Mouse (Mus musculus): Measurements from ENCODE around the gene Fam187b. TPM values are rescaled to one million over a fixed set of nuclear protein-coding genes. Genes with fewer than 3 reads are reported as not detected.

The Fam187b gene
- polyA plus RNA-seq, 1 experiment from 2014 or later, result 2.3 TPM

DNA sequence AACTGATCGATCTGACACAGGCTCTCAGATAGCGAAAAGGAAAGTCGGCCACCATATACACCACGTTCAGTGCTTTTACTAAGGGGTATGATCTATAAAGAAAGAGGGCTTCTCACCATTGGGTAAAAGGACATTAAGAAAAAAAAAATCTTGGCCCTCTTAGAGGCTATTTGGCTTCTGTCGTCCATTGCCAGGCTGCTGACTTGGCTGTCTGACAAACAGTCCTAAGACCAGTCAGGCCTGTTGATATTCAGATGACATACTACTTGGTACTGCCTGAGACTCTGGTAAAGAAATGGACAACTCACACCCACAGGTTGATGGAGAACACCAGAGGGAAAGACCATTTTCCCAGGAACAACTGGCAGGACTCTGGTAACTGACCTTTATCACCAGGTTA, 39.4 kb downstream of the Fam187b start:
- no peak overlapping the region for H3K4me3 ChIP-seq (ENCODE audit: low read depth, low read length)
- WGBS, result 71% methylated on average over 5 of the region's 5 CpGs
- H3K4me1 ChIP-seq (ENCODE audit: control insufficient read depth, insufficient read depth, low read length), result 0 out of 2 replicates have a peak, but pooled peaks cover 2% of the 10 kb centered on the region
- DNase-seq (ENCODE audit: low spot score) (peak; percentile 39), ATAC-seq (ENCODE audit: low read depth) (no peak)
- no peak overlapping the region for H3K9ac ChIP-seq (ENCODE audit: low read depth, low read length)
- no peaks in the 10 kb centered on the region for H3K9me3 ChIP-seq (ENCODE audit: control insufficient read depth, low read length)
- H3K36me3 ChIP-seq (ENCODE audit: control insufficient read depth, insufficient read depth, low read length), result no peaks in the 10 kb centered on the region
- H3K4me2 ChIP-seq (ENCODE audit: low read depth, low read length), result no peak overlapping the region
- H3K27me3 ChIP-seq (replicated peaks; ENCODE audit: control insufficient read depth, insufficient read depth, low read length), result no peaks in the 10 kb centered on the region
- H3K27ac ChIP-seq (replicated peaks; ENCODE audit: low read depth, low read length), result no peak overlapping the region

DNA sequence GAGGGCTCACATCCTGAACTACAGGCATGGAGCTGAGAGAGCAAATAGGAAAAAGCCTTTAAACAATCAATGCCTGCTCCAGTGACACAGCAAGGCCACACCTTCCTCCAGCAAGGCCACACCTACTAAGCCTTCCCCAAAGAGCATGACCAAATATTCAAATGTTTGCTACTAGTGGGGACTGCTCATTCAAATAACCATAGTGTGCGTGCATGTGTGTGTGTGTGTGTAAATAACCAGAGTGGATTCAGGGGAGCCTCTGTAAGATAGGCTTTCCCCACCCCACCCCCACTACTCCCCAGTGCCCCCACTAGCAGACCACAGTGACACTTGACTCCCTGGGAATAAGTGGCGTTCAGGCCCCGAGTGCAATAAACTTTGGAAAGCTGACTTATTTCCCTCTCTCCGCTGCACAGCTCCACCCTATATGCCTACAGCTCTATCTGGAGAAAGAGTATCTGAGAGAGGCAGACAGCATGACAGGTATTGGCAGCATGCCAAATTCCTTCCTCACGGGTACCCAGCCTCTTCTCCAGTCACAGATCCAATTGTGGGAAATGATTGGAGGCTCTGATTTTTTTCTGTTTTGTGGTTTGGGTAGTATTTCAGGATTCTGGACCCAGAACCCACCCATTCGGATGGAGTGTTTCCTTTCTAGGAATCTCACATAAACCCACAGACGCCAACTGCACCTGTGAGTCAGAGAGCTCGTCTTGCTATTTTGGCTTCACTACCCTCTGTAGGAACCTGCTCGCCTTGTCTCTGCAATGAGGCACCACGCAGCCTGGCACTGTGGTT, 43.7 kb downstream of the Fam187b start:
- 18% methylated on average over 10 of the region's 10 CpGs for WGBS

DNA sequence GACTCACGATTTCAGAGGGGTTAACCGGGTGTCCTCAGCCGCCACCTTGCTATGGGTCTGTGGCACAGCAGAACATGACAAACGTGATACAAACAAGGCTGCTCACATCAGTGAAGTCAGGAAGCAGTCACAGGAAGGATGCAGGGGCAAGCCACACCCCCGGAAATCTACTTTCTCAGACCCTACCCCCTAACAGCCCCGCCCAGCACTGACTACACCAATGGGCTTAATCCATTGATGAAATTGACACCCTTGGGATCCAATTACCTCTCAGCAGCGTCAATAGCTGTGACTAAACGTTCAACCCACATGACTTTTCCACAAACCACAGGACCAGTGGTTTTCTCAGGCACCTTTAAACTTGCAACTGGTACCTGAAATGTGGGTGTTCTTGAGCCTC, 55.0 kb downstream of the Fam187b start:
- 66% methylated on average over 8 of the region's 8 CpGs for WGBS
- no peak overlapping the region for H3K9ac ChIP-seq (ENCODE audit: low read depth, low read length)
- H3K27me3 ChIP-seq (replicated peaks; ENCODE audit: control insufficient read depth, insufficient read depth, low read length), result no peaks in the 10 kb centered on the region
- no peaks in the 10 kb centered on the region for H3K9me3 ChIP-seq (ENCODE audit: control insufficient read depth, low read length)
- H3K4me2 ChIP-seq (ENCODE audit: low read depth, low read length), result no peak overlapping the region
- no peak overlapping the region for H3K27ac ChIP-seq (replicated peaks; ENCODE audit: low read depth, low read length)
- no peaks in the 10 kb centered on the region for H3K36me3 ChIP-seq (ENCODE audit: control insufficient read depth, insufficient read depth, low read length)
- no peaks in the 10 kb centered on the region for H3K4me1 ChIP-seq (ENCODE audit: control insufficient read depth, insufficient read depth, low read length)
- no peak overlapping the region for H3K4me3 ChIP-seq (ENCODE audit: low read depth, low read length)
- ATAC-seq (ENCODE audit: low read depth) (no peak), DNase-seq (ENCODE audit: low spot score) (no peak)

More for the DNA sequence above, 43.7 kb downstream of the Fam187b start:
- Histone ChIP-seq H3K9me3 (ENCODE audit: control insufficient read depth, low read length) (no peaks in the 10 kb centered on the region), H3K27me3 (replicated peaks; ENCODE audit: control insufficient read depth, insufficient read depth, low read length) (no peaks in the 10 kb centered on the region), H3K4me2 (ENCODE audit: low read depth, low read length) (no peak overlapping the region), H3K4me3 (ENCODE audit: low read depth, low read length) (no peak overlapping the region), H3K9ac (ENCODE audit: low read depth, low read length) (no peak overlapping the region), H3K36me3 (ENCODE audit: control insufficient read depth, insufficient read depth, low read length) (no peaks in the 10 kb centered on the region), H3K27ac (replicated peaks; ENCODE audit: low read depth, low read length) (peak overlapping the region; percentile 28; the same call in 1 of the 2 replicates), H3K4me1 (ENCODE audit: control insufficient read depth, insufficient read depth, low read length) (0 out of 2 replicates have a peak, but pooled peaks cover 4% of the 10 kb centered on the region)
- ATAC-seq (ENCODE audit: low read depth) (peak; percentile 92), DNase-seq (ENCODE audit: low spot score) (peak; percentile 93)

DNA sequence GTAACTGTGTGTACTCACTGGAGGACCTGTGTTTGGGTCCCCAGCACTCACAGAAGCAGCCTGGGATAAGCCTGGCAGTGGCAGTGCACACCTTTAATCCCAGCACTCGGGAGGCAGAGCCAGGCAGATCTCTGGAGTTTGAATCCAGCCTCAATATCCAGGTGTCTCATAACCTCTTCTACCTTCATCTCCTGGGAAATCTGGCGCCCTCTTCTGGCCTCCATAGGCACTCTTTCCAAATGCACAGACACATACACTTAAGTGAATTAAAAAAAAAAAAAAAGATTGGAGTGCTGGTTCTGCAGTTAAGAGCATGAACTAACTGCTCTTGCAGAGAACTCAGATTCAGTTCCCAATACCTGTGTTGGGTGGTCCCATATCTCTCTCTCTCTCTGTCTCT, 57.1 kb downstream of the Fam187b start:
- Histone ChIP-seq H3K4me2 (ENCODE audit: low read depth, low read length) (no peak overlapping the region), H3K36me3 (ENCODE audit: control insufficient read depth, insufficient read depth, low read length) (no peaks in the 10 kb centered on the region), H3K4me3 (ENCODE audit: low read depth, low read length) (no peak overlapping the region), H3K9me3 (ENCODE audit: control insufficient read depth, low read length) (no peaks in the 10 kb centered on the region), H3K9ac (ENCODE audit: low read depth, low read length) (no peak overlapping the region), H3K4me1 (ENCODE audit: control insufficient read depth, insufficient read depth, low read length) (no peaks in the 10 kb centered on the region), H3K27me3 (replicated peaks; ENCODE audit: control insufficient read depth, insufficient read depth, low read length) (no peaks in the 10 kb centered on the region), H3K27ac (replicated peaks; ENCODE audit: low read depth, low read length) (no peak overlapping the region)
- DNase-seq (ENCODE audit: low spot score), result no peak
- WGBS, result 68% methylated on average over 2 of the region's 2 CpGs
- ATAC-seq (ENCODE audit: low read depth), result no peak

DNA sequence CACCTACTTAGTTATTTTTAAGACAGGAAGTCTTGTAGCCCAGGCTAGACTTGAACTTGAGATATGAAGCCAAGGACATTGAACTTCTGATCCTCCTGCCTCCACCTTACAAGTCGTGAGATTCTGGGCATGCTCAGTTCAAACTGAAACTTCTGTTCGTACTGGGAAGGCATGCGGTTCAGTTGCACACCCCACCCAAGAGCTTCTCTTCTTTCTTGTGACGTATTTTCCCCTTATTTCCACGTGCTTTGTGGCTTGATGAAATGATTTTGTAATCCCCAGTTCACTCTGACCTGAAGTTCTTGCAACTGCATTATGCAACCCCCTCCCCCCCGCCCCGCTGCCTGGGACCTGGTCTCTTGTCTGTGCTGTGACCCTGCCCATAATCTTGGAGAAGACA, 58.1 kb downstream of the Fam187b start:
- no peak for DNase-seq (ENCODE audit: low spot score)
- H3K4me2 ChIP-seq (ENCODE audit: low read depth, low read length), result no peak overlapping the region
- H3K27ac ChIP-seq (replicated peaks; ENCODE audit: low read depth, low read length), result no peak overlapping the region
- no peak overlapping the region for H3K9ac ChIP-seq (ENCODE audit: low read depth, low read length)
- no peaks in the 10 kb centered on the region for H3K36me3 ChIP-seq (ENCODE audit: control insufficient read depth, insufficient read depth, low read length)
- no peaks in the 10 kb centered on the region for H3K4me1 ChIP-seq (ENCODE audit: control insufficient read depth, insufficient read depth, low read length)
- no peaks in the 10 kb centered on the region for H3K9me3 ChIP-seq (ENCODE audit: control insufficient read depth, low read length)
- no peak for ATAC-seq (ENCODE audit: low read depth)
- 72% methylated on average over 7 of the region's 7 CpGs for WGBS
- no peaks in the 10 kb centered on the region for H3K27me3 ChIP-seq (replicated peaks; ENCODE audit: control insufficient read depth, insufficient read depth, low read length)
- no peak overlapping the region for H3K4me3 ChIP-seq (ENCODE audit: low read depth, low read length)

DNA sequence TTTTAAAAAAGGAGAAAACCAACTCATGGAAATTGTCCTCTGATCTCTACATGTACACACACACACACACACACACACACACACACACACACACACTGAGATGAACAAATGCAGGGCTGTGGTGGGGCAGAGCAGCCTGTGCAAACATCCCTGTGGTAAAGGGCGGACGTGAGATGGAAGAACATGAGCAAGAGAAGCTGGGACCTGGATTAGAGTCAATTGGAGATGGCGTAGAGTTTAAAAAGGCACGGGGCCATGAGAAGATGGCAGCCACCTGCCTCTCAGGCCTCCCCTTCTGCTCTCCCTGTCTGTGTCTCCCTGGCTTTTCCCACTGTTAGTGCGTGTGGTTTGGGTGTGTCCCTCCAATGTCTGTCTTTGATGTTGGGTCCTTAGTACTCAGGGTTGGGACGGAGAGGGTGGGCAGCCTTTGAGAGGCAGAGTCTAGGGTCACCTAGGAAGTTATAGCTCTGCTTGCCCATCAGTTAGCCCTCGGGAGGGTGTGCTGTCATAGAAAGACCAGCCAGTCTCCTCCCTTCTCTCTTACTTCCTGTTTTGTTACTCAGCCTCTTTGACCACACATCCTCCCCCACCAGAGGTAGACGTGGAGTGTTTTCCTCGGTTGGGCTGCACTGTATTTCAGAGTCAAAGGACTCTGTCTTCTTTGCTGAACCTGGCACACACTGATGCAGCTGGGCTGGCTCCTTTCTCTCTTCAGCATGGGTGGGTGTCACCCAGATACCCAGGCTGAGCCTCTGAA, 60.0 kb downstream of the Fam187b start:
- Histone ChIP-seq H3K4me2 (ENCODE audit: low read depth, low read length) (no peak overlapping the region), H3K9ac (ENCODE audit: low read depth, low read length) (no peak overlapping the region), H3K27ac (replicated peaks; ENCODE audit: low read depth, low read length) (no peak overlapping the region), H3K9me3 (ENCODE audit: control insufficient read depth, low read length) (no peaks in the 10 kb centered on the region), H3K27me3 (replicated peaks; ENCODE audit: control insufficient read depth, insufficient read depth, low read length) (no peaks in the 10 kb centered on the region), H3K36me3 (ENCODE audit: control insufficient read depth, insufficient read depth, low read length) (no peaks in the 10 kb centered on the region), H3K4me1 (ENCODE audit: control insufficient read depth, insufficient read depth, low read length) (no peaks in the 10 kb centered on the region), H3K4me3 (ENCODE audit: low read depth, low read length) (no peak overlapping the region)
- DNase-seq (ENCODE audit: low spot score) (no peak), ATAC-seq (ENCODE audit: low read depth) (no peak)
- WGBS, result 55% methylated on average over 9 of the region's 9 CpGs

DNA sequence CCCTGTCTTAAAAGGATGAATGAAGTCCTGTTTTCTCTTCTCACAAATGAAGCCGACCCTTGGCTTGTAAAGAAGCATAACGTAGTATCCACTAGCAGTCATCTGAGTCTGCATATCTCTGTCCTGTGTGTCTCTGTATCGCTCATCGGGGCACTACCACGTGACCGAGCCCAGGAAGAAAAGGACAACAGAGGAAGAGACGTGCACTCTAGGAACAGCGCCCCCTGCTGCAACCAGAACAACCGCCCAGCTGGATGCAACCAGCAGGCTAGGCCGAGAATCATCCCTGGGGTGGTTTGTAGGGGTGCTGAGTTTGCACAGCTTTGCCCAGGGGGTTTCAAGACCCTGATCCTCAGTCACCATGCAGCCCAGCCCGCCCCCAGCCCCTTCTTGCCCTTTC, 61.2 kb downstream of the Fam187b start:
- DNase-seq (ENCODE audit: low spot score), result no peak
- no peak overlapping the region for H3K4me3 ChIP-seq (ENCODE audit: low read depth, low read length)
- no peaks in the 10 kb centered on the region for H3K27me3 ChIP-seq (replicated peaks; ENCODE audit: control insufficient read depth, insufficient read depth, low read length)
- H3K9ac ChIP-seq (ENCODE audit: low read depth, low read length), result no peak overlapping the region
- no peaks in the 10 kb centered on the region for H3K9me3 ChIP-seq (ENCODE audit: control insufficient read depth, low read length)
- WGBS, result 69% methylated on average over 11 of the region's 11 CpGs
- ATAC-seq (ENCODE audit: low read depth), result no peak
- no peak overlapping the region for H3K27ac ChIP-seq (replicated peaks; ENCODE audit: low read depth, low read length)
- H3K4me2 ChIP-seq (ENCODE audit: low read depth, low read length), result no peak overlapping the region
- H3K4me1 ChIP-seq (ENCODE audit: control insufficient read depth, insufficient read depth, low read length), result no peaks in the 10 kb centered on the region
- no peaks in the 10 kb centered on the region for H3K36me3 ChIP-seq (ENCODE audit: control insufficient read depth, insufficient read depth, low read length)

DNA sequence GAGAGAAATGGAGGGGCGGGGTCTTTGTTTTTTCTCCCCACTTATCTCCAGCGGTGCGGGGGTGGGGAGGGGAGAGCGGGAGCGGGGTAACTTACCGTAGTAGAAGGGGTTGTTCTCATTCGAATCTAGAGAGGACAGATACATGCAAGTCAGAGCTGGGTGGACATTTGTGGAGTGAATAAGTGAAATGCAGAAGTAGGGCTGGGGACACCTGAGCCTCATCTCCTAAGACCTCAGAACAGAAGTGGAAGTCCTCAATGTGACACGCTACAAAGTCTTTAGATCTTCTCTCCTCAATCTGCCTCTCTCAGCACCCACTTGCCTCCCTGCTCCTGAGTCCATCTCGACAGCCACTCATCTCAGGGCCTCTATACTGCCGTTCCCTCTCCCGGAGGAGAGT, 61.7 kb downstream of the Fam187b start:
- Histone ChIP-seq H3K27ac (replicated peaks; ENCODE audit: low read depth, low read length) (no peak overlapping the region), H3K36me3 (ENCODE audit: control insufficient read depth, insufficient read depth, low read length) (no peaks in the 10 kb centered on the region), H3K9ac (ENCODE audit: low read depth, low read length) (no peak overlapping the region), H3K9me3 (ENCODE audit: control insufficient read depth, low read length) (no peaks in the 10 kb centered on the region), H3K4me2 (ENCODE audit: low read depth, low read length) (no peak overlapping the region), H3K4me3 (ENCODE audit: low read depth, low read length) (no peak overlapping the region), H3K4me1 (ENCODE audit: control insufficient read depth, insufficient read depth, low read length) (no peaks in the 10 kb centered on the region), H3K27me3 (replicated peaks; ENCODE audit: control insufficient read depth, insufficient read depth, low read length) (no peaks in the 10 kb centered on the region)
- DNase-seq (ENCODE audit: low spot score), result no peak
- no peak for ATAC-seq (ENCODE audit: low read depth)
- WGBS, result 74% methylated on average over 11 of the region's 11 CpGs
